Mouse (Mus musculus) thymus, postnatal 10 days (tissue): ENCODE data around the gene Mapk7.

Source experiments
- DNase-seq, 2 experiments: peaks; one replicate each; pipeline ENCODE4 v3.0.0; 2021; ENCODE audit warnings: low spot score in 2 of 2

Mapk7 gene

GRCm38 (mm10) chr11:61465422-61465821 lies 28.8 kb downstream of the Mapk7 start:
- DNase-seq = no peak

GRCm38 (mm10) chr11:61464071-61464470 lies 30.1 kb downstream of the Mapk7 start:
- no peak for DNase-seq

GRCm38 (mm10) chr11:61449499-61450292 lies 44.5 kb downstream of the Mapk7 start:
- peak in 1 of 2 experiments; percentile 33 for DNase-seq

GRCm38 (mm10) chr11:61448599-61449225 lies 45.5 kb downstream of the Mapk7 start:
- DNase-seq = no peak

- no peak for DNase-seq
Measured at GRCm38 (mm10) chr11:61448041-61448440, 46.2 kb downstream of the Mapk7 start.

- DNase-seq = no peak
Measured at GRCm38 (mm10) chr11:61447296-61447695, 46.9 kb downstream of the Mapk7 start.

- DNase-seq = no peak
Measured at GRCm38 (mm10) chr11:61443807-61444206, 50.4 kb downstream of the Mapk7 start.

GRCm38 (mm10) chr11:61441670-61442069 lies 52.5 kb downstream of the Mapk7 start:
- DNase-seq = no peak

- no peak for DNase-seq
Measured at GRCm38 (mm10) chr11:61440416-61440815, 53.8 kb downstream of the Mapk7 start.

- no peak for DNase-seq
Measured at GRCm38 (mm10) chr11:61439170-61439569, 55.0 kb downstream of the Mapk7 start.
